Mouse (Mus musculus) testis, adult 2 months (tissue): Measurements from ENCODE around the gene Pcsk4.

Source experiments
- CTCF ChIP-seq: fragments of 200-500 bp; IDR thresholded peaks from 2 replicates; pipeline ENCODE4 v1.5.1; 2012; ENCODE audit warnings: low read depth, mild to moderate bottlenecking, inconsistent platforms, low read length, moderate library complexity; ENCODE audit not compliant: control insufficient read depth, insufficient read depth, insufficient replicate concordance
- POLR2A ChIP-seq: fragments of 200-500 bp; IDR thresholded peaks from 2 replicates; pipeline ENCODE4 v1.6.1; 2012; ENCODE audit warnings: low read depth, mild to moderate bottlenecking, inconsistent platforms, low read length, moderate library complexity; ENCODE audit not compliant: control insufficient read depth

DNA sequence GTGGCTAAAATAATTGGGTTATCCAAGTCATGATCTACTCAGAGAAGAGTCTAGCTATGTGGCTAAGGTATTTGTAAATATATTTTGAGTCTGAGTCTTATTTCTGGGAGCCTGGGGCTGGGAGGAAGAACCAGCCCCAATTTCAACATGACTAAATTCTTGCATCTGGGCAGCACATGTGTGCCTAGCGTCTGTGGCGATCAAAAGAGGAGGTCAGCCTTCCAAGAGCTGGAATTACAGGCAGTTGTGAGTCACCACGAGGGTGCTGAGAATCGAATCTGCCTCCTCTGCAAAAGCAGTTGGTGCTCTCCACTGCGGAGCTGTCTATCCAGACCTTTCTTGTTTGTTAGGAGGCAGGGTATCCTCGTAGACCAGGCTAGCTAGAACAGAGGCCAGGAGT, 36.4 kb upstream of the Pcsk4 start:
- TF ChIP-seq POLR2A (no peak), CTCF (no peak)
